ENCODE assay signal across 21 mouse cellular contexts in the genomic region with DNA sequence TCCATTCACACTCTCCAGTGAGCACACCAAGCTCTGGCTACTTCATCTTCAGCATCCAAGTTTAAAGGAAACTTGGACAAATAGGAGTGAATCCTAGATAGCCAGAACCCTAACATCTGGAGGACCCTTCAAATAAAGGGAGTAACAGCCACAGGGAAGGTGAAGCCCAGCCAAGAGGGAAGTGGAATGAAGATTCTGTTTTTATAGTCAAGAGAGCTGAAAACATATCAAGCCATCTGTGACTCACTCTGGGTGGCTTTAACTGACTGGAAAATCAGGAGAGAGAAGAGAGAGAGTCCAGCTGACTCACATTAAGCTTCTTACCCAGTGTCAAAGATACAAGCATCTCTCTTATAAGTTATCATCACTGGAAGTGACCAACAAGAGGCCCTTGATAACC.
A peak's percentile ranks its signal among the peaks of the same experiment; 100 is the strongest.
DNase-seq lines count a peak whose midpoint lies in the region; ATAC-seq and TF ChIP-seq lines count a peak whose summit lies in the region.
"Had no signal": no experiment of that assay in that cellular context is flagged by ENCODE, and none has a peak within 500 bp of the region (broad histone marks: within the 10 kb centered on the region; RNA-seq: fewer than 3 reads in every experiment).

No protein-coding gene starts in this region.

- POLR2A ChIA-PET in Patski (lab: Charles Lee) = no interaction called here

- CTCF ChIA-PET in Patski (lab: Charles Lee) = interaction anchor here (1.2 kb wide), 1 partner anchor 170 kb away, joined by 3 read pairs; a partner anchor contains a TSS

- no peaks in the 10 kb centered on the region for H3K27me3 ChIP-seq in Patski
- H3K27me3 ChIP-seq: hindbrain, embryonic 13.5 days had no signal

- TF ChIP-seq CTCF in Patski (IDR thresholded peaks at IDR 0.05) = no peak

- in situ Hi-C loops in Patski (cut with MboI; ENCODE audit: low pct_unique_long_range_greater_than_20kb) = no loop called here

- ATAC-seq in Patski = peak; percentile 39
- no peak for ATAC-seq in megakaryocyte, adult 5-6 weeks (ENCODE audit: poor library complexity, severe bottlenecking)
- ATAC-seq: CD4-positive, CD25-positive, alpha-beta regulatory T cell, adult 4 months; forebrain, embryonic 14.5 days; hindbrain, embryonic 16.5 days; intestine, embryonic 16.5 days had no signal

- DNase-seq in heart, adult 11 months = peak; percentile 64
- DNase-seq in heart, adult 9 months (ENCODE audit: low spot score in 2 of 2) = no peak
- DNase-seq in 3T3-L1 (ENCODE audit: low read depth, low spot score) = peak; percentile 65
- peak; percentile 24 for DNase-seq in MN1 (ENCODE audit: low spot score)
- DNase-seq in Patski (ENCODE audit: low read depth, low spot score) = no peak
- no peak for DNase-seq in right cerebral cortex, adult 18-20 months
- DNase-seq: adrenal gland, postnatal 10 days; adrenal gland, postnatal 36 days; cerebellum, adult 18-20 months; cerebellum, adult 9-10 months; cerebellum, postnatal 14 days; gastrocnemius, postnatal 14 days; heart, adult 18-20 months; heart, postnatal 36 days; kidney, adult 18-20 months had no signal

Comparison
In these comparisons a context has a peak if more than half of its experiments do, and no peak if none do; other contexts are left out.
1. DNase-seq: peak in heart, adult 11 months (single experiment), 3T3-L1 (single experiment) and MN1 (single experiment); none in heart, adult 9 months (0 of 2), Patski (single experiment) and right cerebral cortex, adult 18-20 months (single experiment).